Mouse (Mus musculus): ENCODE results near the gene Akap7. TPM values are rescaled to one million over a fixed set of nuclear protein-coding genes. Genes with fewer than 3 reads are reported as not detected.

Akap7 gene
- polyA plus RNA-seq, 1 experiment, result 9.0 TPM

- Histone ChIP-seq H3K79me2 (ENCODE audit: control insufficient read depth, insufficient read depth) (no peaks in the 10 kb centered on the region), H3K4me3 (no peak overlapping the region), H3K4me2 (ENCODE audit: low read depth) (no peak overlapping the region), H3K36me3 (ENCODE audit: control insufficient read depth, insufficient read depth) (no peaks in the 10 kb centered on the region), H3K27me3 (ENCODE audit: control insufficient read depth, insufficient read depth, insufficient read length) (no peaks in the 10 kb centered on the region), H3ac (ENCODE audit: control insufficient read depth, insufficient read length) (no peak overlapping the region)
- TF ChIP-seq TCF3 (IDR thresholded peaks at IDR 0.05; ENCODE audit: insufficient read length, low read depth) (no peak), MYOD1 (IDR thresholded peaks at IDR 0.05; ENCODE audit: control insufficient read depth in 1 of 3, insufficient read length in 2 of 3, low read depth in 2 of 3) (no peak), POLR2AphosphoS2 (IDR thresholded peaks at IDR 0.05; ENCODE audit: insufficient read length, low read depth) (no peak), POLR2A (IDR thresholded peaks at IDR 0.05; ENCODE audit: insufficient read length, low read depth) (no peak), MYOG (IDR thresholded peaks at IDR 0.05; ENCODE audit: control insufficient read depth in 1 of 3, insufficient read depth in 1 of 3, insufficient read length in 2 of 3, low read depth in 2 of 3) (no peak), E2F4 (IDR thresholded peaks at IDR 0.05; ENCODE audit: insufficient read depth) (no peak)
These were observed 13.9 kb downstream of the Akap7 start for GRCm38 (mm10) chr10:25293796-25294195.

- no peaks in the 10 kb centered on the region for H3K36me3 ChIP-seq (ENCODE audit: control insufficient read depth, insufficient read depth)
- peak overlapping the region; percentile 14 for H3K4me2 ChIP-seq (ENCODE audit: low read depth)
- TF ChIP-seq TCF12 (IDR thresholded peaks at IDR 0.05; ENCODE audit: insufficient read depth, poor library complexity, severe bottlenecking) (no peak), POLR2AphosphoS2 (IDR thresholded peaks at IDR 0.05; ENCODE audit: insufficient read length, low read depth) (no peak), MAX (IDR thresholded peaks at IDR 0.05; ENCODE audit: low read depth) (no peak), E2F4 (IDR thresholded peaks at IDR 0.05; ENCODE audit: insufficient read depth) (no peak), REST (IDR thresholded peaks at IDR 0.05; ENCODE audit: insufficient read depth, insufficient read length) (no peak), MYOG (IDR thresholded peaks at IDR 0.05; ENCODE audit: control insufficient read depth in 1 of 3, insufficient read depth in 1 of 3, insufficient read length in 2 of 3, low read depth in 2 of 3) (no peak), MYOD1 (IDR thresholded peaks at IDR 0.05; ENCODE audit: control insufficient read depth in 1 of 3, insufficient read length in 2 of 3, low read depth in 2 of 3) (no peak), POLR2A (IDR thresholded peaks at IDR 0.05; ENCODE audit: insufficient read length, low read depth) (no peak), SRF (IDR thresholded peaks at IDR 0.05; ENCODE audit: control insufficient read depth, insufficient read length, low read depth) (no peak), TCF3 (IDR thresholded peaks at IDR 0.05; ENCODE audit: insufficient read length, low read depth) (no peak), CEBPB (IDR thresholded peaks at IDR 0.05; ENCODE audit: insufficient read depth, poor library complexity, severe bottlenecking) (no peak), USF1 (IDR thresholded peaks at IDR 0.05; ENCODE audit: low read depth) (no peak)
- no peaks in the 10 kb centered on the region for H3K27me3 ChIP-seq (ENCODE audit: control insufficient read depth, insufficient read depth, insufficient read length)
- no peak overlapping the region for H3ac ChIP-seq (ENCODE audit: control insufficient read depth, insufficient read length)
- no peaks in the 10 kb centered on the region for H3K79me2 ChIP-seq (ENCODE audit: control insufficient read depth, insufficient read depth)
- no peak overlapping the region for H3K4me3 ChIP-seq
These were observed 16.6 kb downstream of the Akap7 start for GRCm38 (mm10) chr10:25291053-25291452.

DNA sequence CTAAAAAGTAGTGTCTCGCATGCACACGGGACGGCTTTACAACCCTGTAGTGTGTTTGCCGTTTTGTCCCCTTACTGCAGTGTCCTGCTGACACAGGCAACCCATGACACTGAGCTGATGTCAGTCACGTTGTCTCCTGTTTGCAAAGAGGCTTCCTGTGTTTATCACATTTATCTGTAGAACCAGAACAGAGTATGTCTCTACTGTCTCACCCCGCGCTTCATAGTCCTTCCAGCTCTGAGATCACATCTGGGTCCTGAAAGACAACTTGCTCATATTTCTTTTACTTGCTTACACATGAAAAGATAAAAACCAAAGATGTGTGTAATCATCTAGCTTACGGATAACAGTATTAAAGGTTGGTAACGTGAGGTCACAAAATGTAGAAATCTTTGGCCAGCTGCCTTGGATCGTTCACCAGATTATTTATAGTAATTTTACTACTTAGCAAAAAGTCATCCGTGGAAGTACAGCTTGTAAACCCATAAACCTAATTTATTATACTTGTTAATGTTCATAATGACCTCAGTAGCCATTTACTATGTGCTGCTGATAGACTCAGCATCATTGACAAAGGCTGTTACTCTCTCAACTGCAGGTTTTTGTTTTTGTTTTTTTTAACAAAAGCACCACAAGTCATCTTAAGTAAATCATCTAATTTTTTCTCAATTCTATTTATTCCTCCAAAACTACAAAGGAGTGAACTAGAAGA, 22.4 kb downstream of the Akap7 start:
- Histone ChIP-seq H3K36me3 (ENCODE audit: control insufficient read depth, insufficient read depth) (peaks cover 4% of the 10 kb centered on the region), H3K4me3 (no peak overlapping the region), H3ac (ENCODE audit: control insufficient read depth, insufficient read length) (no peak overlapping the region), H3K79me2 (ENCODE audit: control insufficient read depth, insufficient read depth) (no peaks in the 10 kb centered on the region), H3K27me3 (ENCODE audit: control insufficient read depth, insufficient read depth, insufficient read length) (no peaks in the 10 kb centered on the region), H3K4me2 (ENCODE audit: low read depth) (no peak overlapping the region)
- no peak for TF ChIP-seq CEBPB (IDR thresholded peaks at IDR 0.05; ENCODE audit: insufficient read depth, poor library complexity, severe bottlenecking)
- no peak for TF ChIP-seq E2F4 (IDR thresholded peaks at IDR 0.05; ENCODE audit: insufficient read depth)
- no peak for TF ChIP-seq TCF12 (IDR thresholded peaks at IDR 0.05; ENCODE audit: insufficient read depth, poor library complexity, severe bottlenecking)
- TF ChIP-seq MAX (IDR thresholded peaks at IDR 0.05; ENCODE audit: low read depth), result no peak
- TF ChIP-seq USF1 (IDR thresholded peaks at IDR 0.05; ENCODE audit: low read depth), result no peak
- no peak for TF ChIP-seq TCF3 (IDR thresholded peaks at IDR 0.05; ENCODE audit: insufficient read length, low read depth)
- TF ChIP-seq POLR2A (IDR thresholded peaks at IDR 0.05; ENCODE audit: insufficient read length, low read depth), result no peak
- no peak for TF ChIP-seq SRF (IDR thresholded peaks at IDR 0.05; ENCODE audit: control insufficient read depth, insufficient read length, low read depth)
- no peak for TF ChIP-seq MYOG (IDR thresholded peaks at IDR 0.05; ENCODE audit: control insufficient read depth in 1 of 3, insufficient read depth in 1 of 3, insufficient read length in 2 of 3, low read depth in 2 of 3)
- no peak for TF ChIP-seq MYOD1 (IDR thresholded peaks at IDR 0.05; ENCODE audit: control insufficient read depth in 1 of 3, insufficient read length in 2 of 3, low read depth in 2 of 3)
- TF ChIP-seq POLR2AphosphoS2 (IDR thresholded peaks at IDR 0.05; ENCODE audit: insufficient read length, low read depth), result no peak

DNA sequence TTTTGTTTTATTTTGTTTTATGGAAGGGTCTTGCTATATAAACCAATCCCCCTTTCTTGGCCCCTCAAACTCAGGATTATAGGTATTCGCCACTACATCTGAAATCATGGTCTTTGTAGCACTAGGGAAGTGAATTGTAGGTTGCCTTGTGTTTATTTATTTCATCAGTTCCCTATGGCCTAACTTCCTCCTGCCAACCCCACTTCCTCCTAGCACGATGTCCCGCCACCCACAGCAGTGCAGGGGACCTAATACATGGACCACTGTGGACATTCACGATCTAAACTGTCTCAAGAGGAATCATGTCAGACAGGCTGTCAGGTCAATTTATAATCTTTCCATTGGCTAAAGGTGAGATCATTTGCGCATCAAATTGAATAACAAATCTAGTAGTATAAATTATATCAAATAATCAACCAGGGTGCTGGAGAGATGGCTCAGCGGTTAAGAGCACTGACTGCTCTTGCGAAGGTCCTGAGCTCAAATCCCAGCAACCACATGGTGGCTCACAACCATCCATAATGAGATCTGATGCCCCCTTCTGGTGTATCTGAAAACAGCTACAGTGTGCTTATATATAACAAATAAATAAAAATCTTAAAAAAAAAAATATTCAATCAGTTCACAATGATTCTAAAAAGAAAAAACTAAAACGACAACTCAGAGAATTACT, 23.1 kb downstream of the Akap7 start:
- H3K27me3 ChIP-seq (ENCODE audit: control insufficient read depth, insufficient read depth, insufficient read length), result no peaks in the 10 kb centered on the region
- H3K4me3 ChIP-seq, result no peak overlapping the region
- H3ac ChIP-seq (ENCODE audit: control insufficient read depth, insufficient read length), result no peak overlapping the region
- TF ChIP-seq USF1 (IDR thresholded peaks at IDR 0.05; ENCODE audit: low read depth) (no peak), MAX (IDR thresholded peaks at IDR 0.05; ENCODE audit: low read depth) (no peak), REST (IDR thresholded peaks at IDR 0.05; ENCODE audit: insufficient read depth, insufficient read length) (no peak), MYOD1 (IDR thresholded peaks at IDR 0.05; ENCODE audit: control insufficient read depth in 1 of 3, insufficient read length in 2 of 3, low read depth in 2 of 3) (no peak)
- no peak overlapping the region for H3K4me2 ChIP-seq (ENCODE audit: low read depth)
- no peaks in the 10 kb centered on the region for H3K79me2 ChIP-seq (ENCODE audit: control insufficient read depth, insufficient read depth)
- peaks cover 4% of the 10 kb centered on the region for H3K36me3 ChIP-seq (ENCODE audit: control insufficient read depth, insufficient read depth)

DNA sequence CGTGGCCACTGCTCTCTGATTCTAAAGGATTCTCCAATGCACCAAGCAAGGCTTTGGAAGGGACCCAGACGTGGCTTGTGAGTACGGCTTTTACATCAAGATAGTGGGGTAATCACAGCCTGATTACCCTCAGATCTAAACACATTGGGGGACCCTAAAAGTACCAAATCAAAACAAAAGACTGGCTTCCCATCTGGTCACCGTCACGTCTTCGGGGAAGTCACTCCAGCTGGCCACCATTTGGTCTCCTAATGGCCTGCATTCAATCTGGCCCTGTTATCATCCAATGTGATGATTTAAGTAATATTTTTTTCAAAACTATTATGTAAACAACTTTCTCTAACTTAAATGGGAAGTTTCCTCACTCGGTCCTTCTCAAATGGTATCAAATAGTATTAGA, 24.3 kb downstream of the Akap7 start:
- H3K4me2 ChIP-seq (ENCODE audit: low read depth), result no peak overlapping the region
- TF ChIP-seq REST (IDR thresholded peaks at IDR 0.05; ENCODE audit: insufficient read depth, insufficient read length) (no peak), MYOD1 (IDR thresholded peaks at IDR 0.05; ENCODE audit: control insufficient read depth in 1 of 3, insufficient read length in 2 of 3, low read depth in 2 of 3) (no peak), E2F4 (IDR thresholded peaks at IDR 0.05; ENCODE audit: insufficient read depth) (no peak), POLR2A (IDR thresholded peaks at IDR 0.05; ENCODE audit: insufficient read length, low read depth) (no peak), USF1 (IDR thresholded peaks at IDR 0.05; ENCODE audit: low read depth) (no peak), POLR2AphosphoS2 (IDR thresholded peaks at IDR 0.05; ENCODE audit: insufficient read length, low read depth) (no peak), MAX (IDR thresholded peaks at IDR 0.05; ENCODE audit: low read depth) (no peak), TCF12 (IDR thresholded peaks at IDR 0.05; ENCODE audit: insufficient read depth, poor library complexity, severe bottlenecking) (no peak), SRF (IDR thresholded peaks at IDR 0.05; ENCODE audit: control insufficient read depth, insufficient read length, low read depth) (no peak), CEBPB (IDR thresholded peaks at IDR 0.05; ENCODE audit: insufficient read depth, poor library complexity, severe bottlenecking) (no peak), MYOG (IDR thresholded peaks at IDR 0.05; ENCODE audit: control insufficient read depth in 1 of 3, insufficient read depth in 1 of 3, insufficient read length in 2 of 3, low read depth in 2 of 3) (no peak), TCF3 (IDR thresholded peaks at IDR 0.05; ENCODE audit: insufficient read length, low read depth) (no peak)
- H3K36me3 ChIP-seq (ENCODE audit: control insufficient read depth, insufficient read depth), result peaks cover 4% of the 10 kb centered on the region
- no peak overlapping the region for H3K4me3 ChIP-seq
- H3ac ChIP-seq (ENCODE audit: control insufficient read depth, insufficient read length), result no peak overlapping the region
- no peaks in the 10 kb centered on the region for H3K79me2 ChIP-seq (ENCODE audit: control insufficient read depth, insufficient read depth)
- H3K27me3 ChIP-seq (ENCODE audit: control insufficient read depth, insufficient read depth, insufficient read length), result no peaks in the 10 kb centered on the region
